Mouse (Mus musculus): ENCODE data around the gene Eif1.

DNA sequence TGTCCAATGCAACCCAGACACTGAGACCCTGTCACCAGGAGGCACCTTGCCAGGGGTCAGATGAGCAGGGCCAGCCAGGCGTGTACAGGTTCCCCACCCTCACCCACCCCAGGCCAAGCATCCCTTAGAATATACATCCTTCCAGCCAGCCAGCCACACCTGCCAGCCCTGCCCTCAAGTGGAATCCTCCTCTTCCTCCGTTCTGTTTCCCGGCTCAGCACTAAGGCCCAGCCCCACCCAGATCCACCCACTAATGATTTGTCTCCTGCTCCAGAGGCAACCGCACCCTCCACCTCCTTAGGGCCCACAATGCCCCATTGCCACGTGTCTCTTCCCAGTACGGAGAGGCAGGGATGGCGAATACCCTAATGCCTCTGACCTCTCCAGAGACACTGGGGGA is 45.0 kb upstream of the Eif1 start:
- no peak for TF ChIP-seq CTCF (IDR thresholded peaks at IDR 0.05; ENCODE audit: low read depth)
- no peak for TF ChIP-seq EP300 (IDR thresholded peaks at IDR 0.05; ENCODE audit: low read depth)

All from liver, embryonic 14.5 days (tissue).